Mouse (Mus musculus): Measurements from ENCODE around the gene Timm50. TPM values are rescaled to one million over a fixed set of nuclear protein-coding genes. Genes with fewer than 3 reads are reported as not detected.

Timm50 gene
- polyA plus RNA-seq, 1 experiment from 2014 or later = 189 TPM

- H3K9ac ChIP-seq = no peak overlapping the region
- H3K27me3 ChIP-seq = no peaks in the 10 kb centered on the region
- H3K9me3 ChIP-seq = no peaks in the 10 kb centered on the region
- WGBS = 90% methylated on average over 7 of the region's 7 CpGs
- ATAC-seq (ENCODE audit: low FRiP score) = no peak
- H3K4me2 ChIP-seq = no peak overlapping the region
- H3K27ac ChIP-seq = no peak overlapping the region
- no peak overlapping the region; the same call in 1 of the 2 replicates for H3K4me3 ChIP-seq (replicated peaks)
- H3K4me1 ChIP-seq = peaks cover 23% of the 10 kb centered on the region
- H3K36me3 ChIP-seq (replicated peaks) = peaks cover 16% of the 10 kb centered on the region
These were observed 36.7 kb upstream of the Timm50 start for GRCm38 (mm10) chr7:28348601-28349000.

- peak overlapping the region; percentile 29; the same call in 1 of the 2 replicates for H3K9ac ChIP-seq
- H3K27me3 ChIP-seq = no peaks in the 10 kb centered on the region
- H3K27ac ChIP-seq = no peak overlapping the region
- H3K36me3 ChIP-seq (replicated peaks) = peaks cover 8% of the 10 kb centered on the region
- WGBS = 85% methylated on average over 3 of the region's 3 CpGs
- no peaks in the 10 kb centered on the region for H3K9me3 ChIP-seq
- no peak overlapping the region for H3K4me3 ChIP-seq (replicated peaks)
- H3K4me2 ChIP-seq = no peak overlapping the region
- ATAC-seq (ENCODE audit: low FRiP score) = no peak
- peaks cover 23% of the 10 kb centered on the region for H3K4me1 ChIP-seq
These were observed 35.9 kb upstream of the Timm50 start for GRCm38 (mm10) chr7:28347746-28348145.

DNA sequence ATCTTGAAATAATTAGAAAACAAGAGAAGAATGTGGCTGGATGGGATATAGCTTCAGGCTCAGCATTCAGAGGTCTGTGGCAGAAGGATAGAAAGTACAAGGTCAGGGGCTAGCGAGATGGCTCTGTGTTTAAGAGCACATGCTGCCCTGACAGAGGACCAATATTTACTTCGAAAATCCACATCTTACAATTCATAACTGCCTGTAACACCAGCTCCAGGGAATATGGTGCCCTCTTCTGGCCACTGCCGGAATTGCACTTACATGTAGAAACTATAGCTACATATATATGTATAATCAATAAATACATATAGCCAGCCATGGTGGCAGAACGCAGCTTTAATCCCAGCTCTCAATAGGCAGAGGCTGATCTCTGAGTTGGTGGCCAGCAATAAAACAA is 32.8 kb upstream of the Timm50 start:
- Histone ChIP-seq H3K4me2 (no peak overlapping the region), H3K9ac (no peak overlapping the region), H3K4me1 (peaks cover 6% of the 10 kb centered on the region), H3K9me3 (no peaks in the 10 kb centered on the region), H3K27me3 (peaks cover 10% of the 10 kb centered on the region; the same call in 1 of the 2 replicates), H3K27ac (no peak overlapping the region), H3K4me3 (replicated peaks) (no peak overlapping the region), H3K36me3 (replicated peaks) (no peaks in the 10 kb centered on the region)
- no peak; the same call in 1 of the 2 replicates for ATAC-seq (ENCODE audit: low FRiP score)
- 9% methylated on average over 4 of the region's 4 CpGs for WGBS

GRCm38 (mm10) chr7:28341381-28341780 is 29.5 kb upstream of the Timm50 start:
- H3K36me3 ChIP-seq (replicated peaks) = no peaks in the 10 kb centered on the region
- no peak for ATAC-seq (ENCODE audit: low FRiP score)
- no peak overlapping the region for H3K27ac ChIP-seq
- peaks cover 16% of the 10 kb centered on the region for H3K4me1 ChIP-seq
- H3K4me2 ChIP-seq = no peak overlapping the region
- H3K9ac ChIP-seq = no peak overlapping the region
- H3K9me3 ChIP-seq = no peaks in the 10 kb centered on the region
- H3K4me3 ChIP-seq (replicated peaks) = no peak overlapping the region
- H3K27me3 ChIP-seq = peaks cover 10% of the 10 kb centered on the region; the same call in 1 of the 2 replicates
- WGBS = 51% methylated on average over 7 of the region's 7 CpGs

- Histone ChIP-seq H3K27ac (peak overlapping the region; percentile 82), H3K9me3 (no peaks in the 10 kb centered on the region), H3K27me3 (peaks cover 10% of the 10 kb centered on the region; the same call in 1 of the 2 replicates), H3K9ac (peak overlapping the region; percentile 94; the same call in 1 of the 2 replicates), H3K4me3 (replicated peaks) (peak overlapping the region; percentile 94), H3K36me3 (replicated peaks) (0 out of 2 replicates have a peak, but pooled peaks cover 14% of the 10 kb centered on the region), H3K4me2 (peak overlapping the region; percentile 84), H3K4me1 (peaks cover 20% of the 10 kb centered on the region)
- 78% methylated on average over 19 of the region's 19 CpGs for WGBS
- no peak; the same call in 1 of the 2 replicates for ATAC-seq (ENCODE audit: low FRiP score)
These were observed 27.5 kb upstream of the Timm50 start for GRCm38 (mm10) chr7:28339213-28339917.

GRCm38 (mm10) chr7:28338108-28338998 is 26.5 kb upstream of the Timm50 start, which contains the start of gene Supt5:
Supt5 (minus strand) TSS chr7:28338746.
- peak; percentile 98 for ATAC-seq (ENCODE audit: low FRiP score)
- Histone ChIP-seq H3K4me2 (peak within 1 kb of the TSS; percentile 84), H3K36me3 (replicated peaks) (0 out of 2 replicates have a peak, but pooled peaks cover 14% of the 10 kb centered on the region), H3K9ac (peak within 1 kb of the TSS; percentile 94), H3K27me3 (peaks cover 10% of the 10 kb centered on the region; the same call in 1 of the 2 replicates), H3K4me1 (peaks cover 19% of the 10 kb centered on the region), H3K4me3 (replicated peaks) (peak within 1 kb of the TSS; percentile 94), H3K27ac (peak within 1 kb of the TSS; percentile 82), H3K9me3 (no peaks in the 10 kb centered on the region)
- WGBS = under 1% methylated on average over 77 of the region's 77 CpGs

GRCm38 (mm10) chr7:28335471-28335870 is 23.6 kb upstream of the Timm50 start:
- H3K9me3 ChIP-seq = no peaks in the 10 kb centered on the region
- H3K27me3 ChIP-seq = no peaks in the 10 kb centered on the region
- no peak overlapping the region for H3K4me3 ChIP-seq (replicated peaks)
- H3K4me2 ChIP-seq = no peak overlapping the region
- peaks cover 32% of the 10 kb centered on the region for H3K36me3 ChIP-seq (replicated peaks)
- H3K4me1 ChIP-seq = peaks cover 19% of the 10 kb centered on the region
- no peak overlapping the region for H3K27ac ChIP-seq
- WGBS = 93% methylated on average over 2 of the region's 2 CpGs
- no peak for ATAC-seq (ENCODE audit: low FRiP score)
- no peak overlapping the region for H3K9ac ChIP-seq

DNA sequence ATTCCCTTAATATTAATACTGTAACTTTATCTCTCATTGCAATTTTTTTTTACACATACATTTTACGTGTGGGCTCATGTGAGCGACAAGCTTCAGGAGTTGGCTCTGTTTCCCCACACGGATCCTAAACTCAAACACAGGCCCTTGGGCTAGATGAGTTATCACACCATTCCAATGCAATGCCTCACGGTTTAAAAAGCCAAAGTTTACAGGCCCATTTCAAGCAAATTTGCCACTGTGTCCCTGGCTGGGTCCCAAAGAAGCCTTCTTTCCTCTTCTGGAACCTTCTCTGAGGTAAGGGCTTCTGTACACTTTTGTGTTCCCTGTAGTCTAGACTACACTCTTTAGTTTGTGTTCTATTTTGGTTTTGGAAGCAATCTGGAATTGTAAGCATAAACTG is 22.7 kb upstream of the Timm50 start:
- no peak overlapping the region for H3K4me2 ChIP-seq
- no peak overlapping the region for H3K4me3 ChIP-seq (replicated peaks)
- H3K27me3 ChIP-seq = no peaks in the 10 kb centered on the region
- H3K9ac ChIP-seq = no peak overlapping the region
- H3K9me3 ChIP-seq = no peaks in the 10 kb centered on the region
- H3K4me1 ChIP-seq = peaks cover 19% of the 10 kb centered on the region
- no peak for ATAC-seq (ENCODE audit: low FRiP score)
- H3K27ac ChIP-seq = no peak overlapping the region
- peaks cover 41% of the 10 kb centered on the region for H3K36me3 ChIP-seq (replicated peaks)
- WGBS = 93% methylated on average over 4 of the region's 4 CpGs

DNA sequence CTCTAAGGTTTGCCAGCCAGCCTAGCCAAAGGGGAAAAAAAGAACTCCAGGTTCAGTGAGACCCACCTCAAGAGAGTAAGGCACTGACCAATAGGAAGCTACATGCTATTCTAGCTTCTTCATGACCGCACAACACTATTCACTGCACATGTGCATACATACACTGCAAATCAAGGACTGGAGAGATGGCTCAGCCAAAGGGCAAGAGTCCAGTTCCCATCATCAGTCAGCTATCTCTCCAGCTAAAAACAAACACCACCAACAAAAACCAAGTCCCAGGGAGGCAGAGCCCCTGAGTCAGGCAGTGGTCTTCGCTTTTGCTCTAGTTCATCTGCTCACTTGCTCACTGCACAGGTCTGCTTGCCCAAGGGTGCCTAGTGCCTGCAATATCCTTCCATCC is 16.4 kb upstream of the Timm50 start:
- Histone ChIP-seq H3K27me3 (no peaks in the 10 kb centered on the region), H3K36me3 (replicated peaks) (peaks cover 90% of the 10 kb centered on the region), H3K9ac (no peak overlapping the region), H3K9me3 (no peaks in the 10 kb centered on the region), H3K4me2 (no peak overlapping the region), H3K4me1 (no peaks in the 10 kb centered on the region), H3K4me3 (replicated peaks) (no peak overlapping the region), H3K27ac (no peak overlapping the region)
- 100% methylated on average over 2 of the region's 2 CpGs for WGBS
- ATAC-seq (ENCODE audit: low FRiP score) = no peak

DNA sequence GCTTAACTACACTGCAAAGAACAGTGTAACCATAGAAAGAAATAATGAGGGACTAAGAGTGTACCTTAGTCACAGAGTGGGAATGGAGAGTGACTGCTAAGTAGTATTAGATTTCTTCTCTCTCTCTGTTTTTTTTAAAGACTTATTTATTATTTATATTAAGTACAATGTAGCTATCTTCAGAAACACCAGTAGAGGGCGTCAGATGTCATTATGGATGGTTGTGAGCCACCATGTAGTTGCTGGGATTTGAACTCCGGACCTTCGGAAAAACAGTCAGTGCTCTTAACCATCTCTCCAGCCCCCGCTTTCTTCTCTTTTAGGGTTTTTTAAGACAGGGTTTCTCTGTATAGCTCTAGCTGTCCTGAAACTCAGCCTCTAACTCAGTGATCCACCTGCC is 14.6 kb upstream of the Timm50 start:
- 88% methylated on average over 4 of the region's 4 CpGs for WGBS
- Histone ChIP-seq H3K9me3 (no peaks in the 10 kb centered on the region), H3K27ac (no peak overlapping the region), H3K36me3 (replicated peaks) (peaks cover 100% of the 10 kb centered on the region), H3K27me3 (no peaks in the 10 kb centered on the region), H3K9ac (no peak overlapping the region), H3K4me3 (replicated peaks) (no peak overlapping the region), H3K4me1 (no peaks in the 10 kb centered on the region), H3K4me2 (no peak overlapping the region)
- no peak for ATAC-seq (ENCODE audit: low FRiP score)

GRCm38 (mm10) chr7:28325293-28325692 is 13.4 kb upstream of the Timm50 start:
- H3K9ac ChIP-seq = no peak overlapping the region
- H3K27me3 ChIP-seq = no peaks in the 10 kb centered on the region
- H3K36me3 ChIP-seq (replicated peaks) = peaks cover 100% of the 10 kb centered on the region
- ATAC-seq (ENCODE audit: low FRiP score) = no peak
- H3K9me3 ChIP-seq = no peaks in the 10 kb centered on the region
- H3K27ac ChIP-seq = no peak overlapping the region
- H3K4me1 ChIP-seq = no peaks in the 10 kb centered on the region
- H3K4me3 ChIP-seq (replicated peaks) = no peak overlapping the region
- H3K4me2 ChIP-seq = no peak overlapping the region
- 97% methylated on average over 8 of the region's 8 CpGs for WGBS

DNA sequence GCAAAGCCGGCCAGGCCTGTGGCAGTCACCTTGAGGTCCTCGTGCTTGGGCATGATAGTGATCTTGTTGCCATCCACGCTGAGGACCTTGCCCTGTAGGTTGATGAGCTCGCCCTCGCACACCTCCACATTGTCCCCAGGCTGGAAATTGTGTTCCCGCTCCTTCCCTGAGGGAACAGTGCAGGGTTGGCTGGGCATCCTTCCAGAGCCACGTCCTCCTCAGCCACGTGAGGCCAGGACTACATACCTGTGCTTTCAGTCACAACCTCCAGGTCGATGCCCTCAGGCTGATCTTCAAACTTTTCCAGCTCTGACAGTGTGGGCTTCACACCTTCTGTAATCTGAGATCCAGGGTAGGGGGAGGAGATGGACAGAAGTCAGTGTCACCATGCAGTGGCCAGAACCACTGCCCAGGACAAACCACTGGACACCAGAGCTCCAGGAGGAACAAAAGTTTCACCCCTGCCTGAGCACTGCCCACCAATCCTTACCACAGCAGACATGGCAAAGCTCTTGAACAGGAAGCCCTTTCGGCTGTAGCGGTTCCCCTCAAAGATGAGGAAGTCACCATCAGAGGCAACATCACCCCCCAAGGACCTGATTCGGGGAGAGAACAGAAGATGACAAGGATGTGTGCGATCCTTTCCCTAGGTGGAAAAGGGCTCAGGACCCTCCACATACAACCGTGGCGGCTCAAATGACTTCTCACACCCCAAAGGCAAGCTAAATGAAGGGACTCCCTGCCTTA is 10.3 kb upstream of the Timm50 start:
- no peak overlapping the region for H3K4me3 ChIP-seq (replicated peaks)
- no peak for ATAC-seq (ENCODE audit: low FRiP score)
- H3K27me3 ChIP-seq = no peaks in the 10 kb centered on the region
- H3K9ac ChIP-seq = no peak overlapping the region
- H3K4me2 ChIP-seq = no peak overlapping the region
- H3K36me3 ChIP-seq (replicated peaks) = peaks cover 100% of the 10 kb centered on the region
- WGBS = 94% methylated on average over 15 of the region's 15 CpGs
- H3K4me1 ChIP-seq = no peaks in the 10 kb centered on the region
- H3K27ac ChIP-seq = no peak overlapping the region
- no peaks in the 10 kb centered on the region for H3K9me3 ChIP-seq
